Mouse (Mus musculus): ENCODE data around the gene Slc22a7.
A peak's percentile ranks its signal among the peaks of the same experiment; 100 is the strongest.

The Slc22a7 gene

DNA sequence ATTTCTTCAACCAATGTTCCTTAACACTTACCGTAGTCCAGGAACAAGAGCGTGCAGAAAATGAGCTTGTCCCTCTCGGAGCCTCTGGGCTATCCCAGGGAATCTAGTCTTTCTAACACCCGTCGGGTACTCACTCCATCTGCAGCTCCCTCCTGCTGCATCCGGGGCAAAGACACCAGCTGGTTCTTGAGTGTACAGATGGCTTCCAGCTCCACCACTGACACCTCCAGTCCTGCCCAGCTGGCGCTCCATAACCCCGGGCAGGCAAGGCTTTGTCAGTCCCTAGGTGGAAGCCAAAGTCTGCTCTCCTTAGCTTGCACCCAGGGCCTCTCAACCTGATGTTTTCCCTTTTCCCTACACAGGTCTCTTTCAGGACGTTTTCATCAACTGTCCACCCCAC, 29.6 kb upstream of the Slc22a7 start:
- no peak for TF ChIP-seq POU5F1 (IDR thresholded peaks at IDR 0.05; ENCODE audit: borderline replicate concordance, low read length)

GRCm38 (mm10) chr17:46462226-46462625, 24.0 kb upstream of the Slc22a7 start:
- Histone ChIP-seq H3K27me3 (ENCODE audit: insufficient read depth, low read length) (peaks cover 90% of the 10 kb centered on the region), H3K4me1 (replicated peaks; ENCODE audit: low read depth, low read length) (peaks cover 52% of the 10 kb centered on the region), H3K4me3 (replicated peaks; ENCODE audit: low read length) (no peak overlapping the region), H3K36me3 (ENCODE audit: insufficient read depth, low read length) (no peaks in the 10 kb centered on the region), H3K9me3 (ENCODE audit: low read length) (no peaks in the 10 kb centered on the region)
- TF ChIP-seq CTCF (conservative IDR thresholded peaks at IDR 0.05; ENCODE audit: low read length) (no peak), NANOG (IDR thresholded peaks at IDR 0.05; ENCODE audit: borderline replicate concordance, low read length) (no peak), POU5F1 (IDR thresholded peaks at IDR 0.05; ENCODE audit: borderline replicate concordance, low read length) (no peak)

More for the DNA sequence above, 29.6 kb upstream of the Slc22a7 start:
- H3K36me3 ChIP-seq (ENCODE audit: insufficient read depth, low read length): no peaks in the 10 kb centered on the region
- H3K4me1 ChIP-seq (replicated peaks; ENCODE audit: low read depth, low read length): peaks cover 34% of the 10 kb centered on the region
- H3K27me3 ChIP-seq (ENCODE audit: insufficient read depth, low read length): peaks cover 61% of the 10 kb centered on the region
- H3K4me3 ChIP-seq (replicated peaks; ENCODE audit: low read length): 0 out of 2 replicates have a peak overlapping the region, but pooled peaks have one; percentile 1
- no peaks in the 10 kb centered on the region for H3K9me3 ChIP-seq (ENCODE audit: low read length)

- Histone ChIP-seq H3K4me3 (replicated peaks; ENCODE audit: low read length) (peak overlapping the region; percentile 76), H3K27me3 (ENCODE audit: insufficient read depth, low read length) (peaks cover 91% of the 10 kb centered on the region), H3K4me1 (replicated peaks; ENCODE audit: low read depth, low read length) (peaks cover 49% of the 10 kb centered on the region), H3K36me3 (ENCODE audit: insufficient read depth, low read length) (no peaks in the 10 kb centered on the region), H3K9me3 (ENCODE audit: low read length) (no peaks in the 10 kb centered on the region)
- TF ChIP-seq NANOG (IDR thresholded peaks at IDR 0.05; ENCODE audit: borderline replicate concordance, low read length) (no peak), CTCF (conservative IDR thresholded peaks at IDR 0.05; ENCODE audit: low read length) (no peak), POU5F1 (IDR thresholded peaks at IDR 0.05; ENCODE audit: borderline replicate concordance, low read length) (no peak)
Measured at GRCm38 (mm10) chr17:46461347-46461746, 23.1 kb upstream of the Slc22a7 start.

- Histone ChIP-seq H3K9me3 (ENCODE audit: low read length) (no peaks in the 10 kb centered on the region), H3K4me3 (replicated peaks; ENCODE audit: low read length) (peak overlapping the region; percentile 76), H3K4me1 (replicated peaks; ENCODE audit: low read depth, low read length) (peaks cover 56% of the 10 kb centered on the region), H3K36me3 (ENCODE audit: insufficient read depth, low read length) (no peaks in the 10 kb centered on the region), H3K27me3 (ENCODE audit: insufficient read depth, low read length) (peaks cover 94% of the 10 kb centered on the region)
- TF ChIP-seq POU5F1 (IDR thresholded peaks at IDR 0.05; ENCODE audit: borderline replicate concordance, low read length) (no peak), CTCF (conservative IDR thresholded peaks at IDR 0.05; ENCODE audit: low read length) (no peak), NANOG (IDR thresholded peaks at IDR 0.05; ENCODE audit: borderline replicate concordance, low read length) (no peak)
Measured at GRCm38 (mm10) chr17:46460673-46461072, 22.4 kb upstream of the Slc22a7 start.

DNA sequence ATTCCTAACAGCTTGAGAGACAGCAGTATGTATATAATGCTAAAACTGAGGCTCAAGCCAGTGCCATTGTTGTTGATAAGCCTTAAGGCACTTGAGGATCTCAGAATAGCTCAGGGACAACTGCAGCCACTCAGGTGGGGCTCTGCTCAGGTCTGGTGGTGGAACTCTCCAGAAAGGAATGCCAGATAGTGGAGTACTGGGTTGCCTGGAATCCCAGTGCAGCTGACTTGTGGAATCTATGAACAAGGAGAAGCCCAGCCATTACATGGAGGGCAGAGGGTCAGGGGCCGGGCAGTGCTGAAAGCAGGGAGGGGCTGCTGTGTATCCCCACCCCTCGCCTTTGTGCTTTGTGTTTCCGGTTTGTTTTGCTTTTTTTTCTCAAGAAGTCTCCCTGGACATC, 20.2 kb upstream of the Slc22a7 start:
- no peak for TF ChIP-seq NANOG (IDR thresholded peaks at IDR 0.05; ENCODE audit: borderline replicate concordance, low read length)
- TF ChIP-seq CTCF (conservative IDR thresholded peaks at IDR 0.05; ENCODE audit: low read length): no peak
- no peak for TF ChIP-seq POU5F1 (IDR thresholded peaks at IDR 0.05; ENCODE audit: borderline replicate concordance, low read length)
- Histone ChIP-seq H3K36me3 (ENCODE audit: insufficient read depth, low read length) (no peaks in the 10 kb centered on the region), H3K4me1 (replicated peaks; ENCODE audit: low read depth, low read length) (peaks cover 73% of the 10 kb centered on the region), H3K4me3 (replicated peaks; ENCODE audit: low read length) (no peak overlapping the region), H3K27me3 (ENCODE audit: insufficient read depth, low read length) (peaks cover 96% of the 10 kb centered on the region), H3K9me3 (ENCODE audit: low read length) (no peaks in the 10 kb centered on the region)

GRCm38 (mm10) chr17:46457791-46458190, 19.5 kb upstream of the Slc22a7 start:
- Histone ChIP-seq H3K9me3 (ENCODE audit: low read length) (no peaks in the 10 kb centered on the region), H3K36me3 (ENCODE audit: insufficient read depth, low read length) (no peaks in the 10 kb centered on the region), H3K4me3 (replicated peaks; ENCODE audit: low read length) (no peak overlapping the region), H3K4me1 (replicated peaks; ENCODE audit: low read depth, low read length) (peaks cover 75% of the 10 kb centered on the region), H3K27me3 (ENCODE audit: insufficient read depth, low read length) (peaks cover 96% of the 10 kb centered on the region)
- TF ChIP-seq CTCF (conservative IDR thresholded peaks at IDR 0.05; ENCODE audit: low read length): peak; percentile 85
- TF ChIP-seq POU5F1 (IDR thresholded peaks at IDR 0.05; ENCODE audit: borderline replicate concordance, low read length): no peak

DNA sequence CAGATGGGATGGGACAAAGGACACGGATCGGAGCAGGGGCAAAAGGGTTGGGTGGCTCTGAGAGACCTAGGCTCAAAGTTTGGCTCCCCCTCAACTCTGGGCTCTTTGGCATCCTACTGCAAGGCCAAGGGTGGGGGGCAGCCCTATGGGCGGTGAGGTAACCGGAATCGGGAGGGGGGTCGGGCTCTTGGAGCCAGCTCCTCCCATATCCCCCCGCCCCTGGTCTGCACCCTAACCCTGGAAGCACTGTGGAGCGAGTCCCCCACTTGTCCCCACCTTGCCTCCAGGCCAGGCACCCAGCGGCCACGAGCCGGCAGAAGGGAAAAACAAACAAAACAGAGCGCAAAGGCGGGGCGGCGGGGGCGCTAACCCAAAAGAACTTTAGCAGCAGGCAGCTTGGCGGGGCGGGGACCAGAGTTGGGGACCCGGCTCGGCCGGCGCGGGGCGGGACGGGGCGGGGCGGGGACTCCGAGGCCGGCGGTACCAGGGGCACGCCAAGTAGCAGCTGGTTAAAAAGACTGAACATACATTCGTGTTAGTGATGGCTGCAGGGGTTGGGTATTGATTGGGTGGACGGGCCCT, 16.9 kb upstream of the Slc22a7 start:
- TF ChIP-seq NANOG (IDR thresholded peaks at IDR 0.05; ENCODE audit: borderline replicate concordance, low read length) (no peak), POU5F1 (IDR thresholded peaks at IDR 0.05; ENCODE audit: borderline replicate concordance, low read length) (no peak), CTCF (conservative IDR thresholded peaks at IDR 0.05; ENCODE audit: low read length) (no peak)
- peak overlapping the region; percentile 74 for H3K4me3 ChIP-seq (replicated peaks; ENCODE audit: low read length)
- peaks cover 74% of the 10 kb centered on the region for H3K4me1 ChIP-seq (replicated peaks; ENCODE audit: low read depth, low read length)
- H3K27me3 ChIP-seq (ENCODE audit: insufficient read depth, low read length): peaks cover 89% of the 10 kb centered on the region
- H3K9me3 ChIP-seq (ENCODE audit: low read length): no peaks in the 10 kb centered on the region
- H3K36me3 ChIP-seq (ENCODE audit: insufficient read depth, low read length): no peaks in the 10 kb centered on the region

GRCm38 (mm10) chr17:46454539-46454938, 16.3 kb upstream of the Slc22a7 start:
- H3K4me3 ChIP-seq (replicated peaks; ENCODE audit: low read length): peak overlapping the region; percentile 74
- TF ChIP-seq NANOG (IDR thresholded peaks at IDR 0.05; ENCODE audit: borderline replicate concordance, low read length) (no peak), CTCF (conservative IDR thresholded peaks at IDR 0.05; ENCODE audit: low read length) (no peak), POU5F1 (IDR thresholded peaks at IDR 0.05; ENCODE audit: borderline replicate concordance, low read length) (no peak)
- H3K27me3 ChIP-seq (ENCODE audit: insufficient read depth, low read length): peaks cover 83% of the 10 kb centered on the region

DNA sequence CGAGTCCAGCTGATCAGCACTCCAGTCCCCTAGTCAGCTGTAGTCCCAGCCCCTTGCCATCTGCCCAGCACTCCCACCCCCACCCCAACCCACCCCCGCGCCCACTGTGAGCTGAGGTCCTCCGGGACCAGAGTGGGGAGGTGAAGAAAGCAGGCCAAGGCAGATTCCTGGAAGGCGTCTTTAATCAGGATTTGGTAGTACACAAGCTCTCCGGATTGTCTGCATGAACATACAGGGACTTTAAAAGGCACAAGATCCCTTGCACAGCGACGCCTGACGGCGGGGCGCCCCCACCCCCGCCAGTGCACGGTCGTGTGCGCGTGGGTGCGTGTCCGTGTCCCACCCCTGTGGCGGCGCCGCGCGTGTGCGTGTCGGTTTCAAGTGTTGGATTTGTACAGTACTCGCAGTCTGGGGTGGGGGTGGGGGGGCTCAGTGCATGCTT, 15.7 kb upstream of the Slc22a7 start:
- H3K9me3 ChIP-seq (ENCODE audit: low read length): no peaks in the 10 kb centered on the region
- H3K4me3 ChIP-seq (replicated peaks; ENCODE audit: low read length): peak overlapping the region; percentile 74
- peaks cover 77% of the 10 kb centered on the region for H3K27me3 ChIP-seq (ENCODE audit: insufficient read depth, low read length)
- no peaks in the 10 kb centered on the region for H3K36me3 ChIP-seq (ENCODE audit: insufficient read depth, low read length)
- H3K4me1 ChIP-seq (replicated peaks; ENCODE audit: low read depth, low read length): peaks cover 63% of the 10 kb centered on the region
- TF ChIP-seq NANOG (IDR thresholded peaks at IDR 0.05; ENCODE audit: borderline replicate concordance, low read length): no peak

More at GRCm38 (mm10) chr17:46454539-46454938, 16.3 kb upstream of the Slc22a7 start:
- Histone ChIP-seq H3K9me3 (ENCODE audit: low read length) (no peaks in the 10 kb centered on the region), H3K4me1 (replicated peaks; ENCODE audit: low read depth, low read length) (peaks cover 68% of the 10 kb centered on the region), H3K36me3 (ENCODE audit: insufficient read depth, low read length) (no peaks in the 10 kb centered on the region)

All from E14TG2a.4 (cell line).